Mouse (Mus musculus): ENCODE results near the gene Mri1.

Mri1 gene

DNA sequence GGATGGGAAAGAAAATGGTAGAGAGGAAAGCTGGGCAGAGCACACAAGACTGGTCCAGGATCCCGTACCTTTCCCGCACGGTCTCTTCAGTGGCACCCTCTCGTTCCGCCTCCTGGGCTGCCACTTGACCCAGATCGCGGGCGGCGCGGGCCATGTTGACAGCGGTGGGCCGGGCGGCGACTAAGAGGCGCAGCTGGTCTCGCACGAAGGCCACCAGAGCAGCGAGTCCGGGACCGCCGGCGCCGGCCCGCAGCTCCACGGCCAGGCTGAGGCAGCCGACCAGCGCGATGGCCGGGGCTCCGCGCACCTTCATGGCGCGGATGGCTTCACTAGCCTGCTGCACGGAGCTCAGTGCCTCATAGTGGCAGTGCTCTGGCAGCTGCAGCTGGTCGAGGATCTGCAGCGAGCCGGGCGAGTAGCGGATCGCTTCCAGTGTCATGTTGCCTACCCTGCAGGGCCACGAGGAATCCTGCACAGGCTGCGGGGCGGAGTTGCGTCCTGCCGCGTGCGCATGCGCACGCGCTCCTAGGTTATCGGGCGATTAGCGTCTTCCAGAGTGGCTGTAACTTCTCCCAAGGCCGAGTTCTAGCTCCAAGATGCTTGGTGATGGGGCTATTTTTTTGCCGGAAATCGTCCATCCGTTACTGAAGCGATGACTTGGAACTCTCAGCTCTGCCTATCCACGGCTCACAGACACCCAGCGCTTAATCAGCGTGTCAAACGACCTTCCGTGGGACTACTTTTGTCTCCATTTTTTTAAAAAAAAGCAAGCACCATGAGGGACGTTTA is at the start of gene Mri1:
Gene Mri1 (minus strand): TSS at position 505 of the 789 bp plus-strand sequence.
- peak; percentile 77 to 79 for DNase-seq

DNA sequence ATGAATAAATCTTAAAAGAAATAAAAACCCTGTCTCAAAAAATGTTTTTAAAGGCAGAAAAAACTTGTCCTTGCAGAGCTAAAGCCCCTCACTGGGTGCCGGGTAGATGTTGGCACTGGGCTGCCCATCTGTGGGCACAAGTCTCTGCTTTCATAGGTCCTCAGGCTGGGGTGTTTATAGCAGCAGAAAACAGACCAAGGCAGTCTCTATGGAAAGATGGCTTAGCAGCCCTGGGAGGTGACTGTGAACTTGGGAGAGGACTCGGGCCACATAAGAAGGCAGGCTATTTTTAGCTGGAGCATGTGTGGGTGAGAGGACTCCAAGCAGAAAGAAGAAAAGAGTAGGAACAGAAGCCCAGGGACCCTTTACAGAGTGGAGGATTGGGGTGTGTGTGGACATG is 46.8 kb upstream of the Mri1 start:
- no peak for DNase-seq

DNA sequence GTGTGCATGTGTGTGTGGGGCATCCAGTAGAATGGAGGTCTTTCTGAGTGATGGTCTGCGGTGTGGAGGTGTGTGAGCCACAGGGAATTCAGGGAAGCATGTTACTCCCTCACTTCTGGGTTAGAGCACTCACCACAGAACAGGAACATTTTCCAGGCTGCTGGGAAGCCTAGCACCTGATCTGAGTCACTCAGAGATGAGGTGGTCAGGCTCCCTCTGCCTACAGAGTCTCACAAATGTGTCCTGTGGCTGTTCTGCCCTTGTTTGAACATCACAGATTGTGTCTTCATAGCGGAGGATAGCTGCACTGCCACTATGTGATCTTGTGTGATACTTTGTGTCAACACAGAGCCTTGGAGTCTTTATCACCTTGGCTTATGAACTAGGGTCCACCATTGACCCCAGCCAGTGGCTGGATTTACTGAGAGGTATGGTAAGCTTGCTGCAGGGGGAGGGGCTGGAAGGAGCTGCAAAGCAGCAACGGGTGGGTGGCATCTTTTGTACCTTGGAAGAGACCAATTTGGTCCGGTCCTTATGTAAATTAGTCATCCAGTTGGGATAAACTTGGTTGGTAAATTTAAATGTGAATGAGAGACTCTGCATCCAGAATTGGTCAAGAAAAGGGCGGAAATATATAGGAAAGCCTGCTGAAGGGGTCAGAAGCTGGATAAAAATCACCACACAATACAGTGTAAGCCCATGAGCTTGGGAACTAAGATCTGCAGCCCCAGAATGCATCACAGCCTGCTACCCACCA is 40.1 kb upstream of the Mri1 start:
- DNase-seq = no peak

DNA sequence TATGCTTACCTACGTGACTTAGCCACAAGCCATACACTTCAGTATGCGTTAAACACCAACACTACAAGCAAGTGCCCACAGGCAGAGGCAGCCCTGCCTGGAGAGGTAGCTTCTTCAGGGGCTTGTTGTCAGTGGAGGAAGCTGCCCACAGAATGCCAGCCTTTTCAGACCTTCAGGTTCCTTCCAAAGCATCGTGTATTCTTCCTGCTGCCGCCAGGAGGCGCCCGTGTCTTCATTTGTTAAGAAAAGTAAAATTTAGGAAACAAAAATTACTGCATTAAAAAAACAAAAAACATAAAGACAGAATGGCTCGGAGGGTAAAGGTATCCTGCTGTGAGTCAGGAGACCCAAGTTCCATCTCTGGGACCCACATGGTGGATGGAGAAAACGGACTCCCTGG is 34.6 kb upstream of the Mri1 start:
- DNase-seq = peak; percentile 69 to 71

DNA sequence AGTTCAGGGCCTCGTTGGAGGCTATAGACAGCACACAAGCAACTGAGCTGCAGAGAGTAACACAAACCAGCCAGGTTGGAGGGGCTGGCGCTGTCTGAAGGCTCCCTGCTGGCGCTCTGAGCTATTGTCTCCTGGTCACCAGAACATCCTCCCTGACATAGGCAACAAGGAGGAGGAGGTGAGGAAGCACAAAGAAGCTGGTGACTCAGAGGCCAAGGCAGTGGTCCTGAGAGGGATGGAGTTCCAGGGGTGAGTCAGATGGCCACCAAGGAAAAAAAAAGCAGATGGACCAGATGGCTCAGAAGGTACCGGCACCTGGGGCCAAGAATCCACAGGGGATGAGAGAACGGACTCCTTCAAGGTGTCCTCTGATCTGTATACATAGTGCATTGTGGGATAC is 34.0 kb upstream of the Mri1 start:
- DNase-seq = no peak

DNA sequence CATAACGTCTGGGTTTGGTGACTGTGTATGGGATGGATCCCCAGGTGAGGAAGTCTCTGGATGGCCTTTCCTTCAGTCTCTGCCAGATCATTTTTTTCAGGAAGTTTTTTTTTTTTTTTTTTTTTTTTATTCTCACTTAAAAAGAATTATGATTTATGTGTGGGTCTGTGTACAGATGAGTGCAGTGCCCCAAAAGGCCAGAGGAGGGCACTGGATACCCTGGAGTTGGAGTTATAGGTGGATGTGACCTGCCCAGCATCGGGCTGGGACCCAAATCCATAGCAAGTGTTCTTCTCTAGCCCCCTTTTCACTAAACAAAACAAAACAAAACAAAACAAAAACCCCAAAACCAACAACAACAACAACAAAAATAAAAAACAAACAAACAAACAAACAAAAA is 31.8 kb upstream of the Mri1 start:
- peak; percentile 28 to 36 for DNase-seq

DNA sequence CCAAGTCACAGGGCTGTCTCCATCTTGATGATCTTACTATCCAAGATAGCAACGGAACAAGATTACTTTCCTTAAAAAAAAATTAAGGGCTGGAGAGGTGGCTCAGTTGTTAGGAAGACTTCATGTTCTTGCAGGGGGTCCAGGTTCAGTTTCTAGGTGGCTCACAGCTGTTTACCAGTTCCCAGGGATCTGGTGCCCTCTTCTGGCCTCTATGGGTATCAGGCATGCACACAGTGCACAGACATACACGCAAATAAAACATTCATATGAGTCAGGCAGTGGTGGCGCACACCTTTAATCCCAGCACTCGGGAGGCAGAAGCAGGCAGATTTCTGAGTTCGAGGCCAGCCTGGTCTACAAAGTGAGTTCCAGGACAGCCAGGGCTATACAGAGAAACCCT is 28.5 kb upstream of the Mri1 start:
- DNase-seq = peak; percentile 62 to 66

DNA sequence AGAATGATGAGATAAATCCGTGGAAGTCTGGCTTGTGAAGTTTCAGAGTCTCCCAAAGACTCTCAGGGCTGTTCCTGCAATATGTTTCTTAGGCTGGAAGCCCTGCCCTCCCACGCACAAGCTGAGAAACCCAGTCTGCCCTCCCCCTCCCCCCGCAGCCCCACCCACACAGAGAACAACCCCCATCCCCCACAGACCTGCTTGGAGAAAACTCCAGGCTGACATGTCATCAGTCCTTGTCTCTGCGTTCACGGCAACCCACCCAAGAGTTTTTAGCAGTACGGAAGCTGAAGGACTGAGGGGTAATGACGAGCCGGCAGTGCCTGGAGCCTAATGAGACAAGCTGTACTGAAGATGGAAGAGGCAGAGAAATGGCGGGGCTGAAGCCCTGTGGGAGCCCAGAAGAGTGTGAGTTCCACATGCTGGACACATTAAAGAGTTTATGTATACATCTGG is 27.5 kb upstream of the Mri1 start:
- no peak for DNase-seq

DNA sequence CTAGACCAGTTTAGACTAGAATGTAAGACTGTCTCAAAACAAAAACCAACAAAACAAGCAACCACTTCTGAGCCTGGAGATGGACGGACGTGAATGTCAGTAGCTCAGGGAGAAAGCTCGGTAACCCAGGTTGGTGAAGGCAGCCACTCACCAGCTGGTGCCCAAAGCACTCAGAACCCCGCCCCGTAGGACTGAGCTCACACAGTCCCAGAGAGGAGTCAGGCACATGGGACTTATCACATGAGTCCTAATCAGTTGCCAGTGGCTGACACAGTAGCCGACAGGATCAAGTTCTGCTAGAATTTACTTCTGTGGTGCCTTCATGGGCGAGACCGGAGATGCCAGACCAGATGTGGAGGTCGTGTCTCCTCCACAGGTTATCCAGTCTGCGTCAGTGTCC is 23.7 kb upstream of the Mri1 start:
- DNase-seq = no peak

DNA sequence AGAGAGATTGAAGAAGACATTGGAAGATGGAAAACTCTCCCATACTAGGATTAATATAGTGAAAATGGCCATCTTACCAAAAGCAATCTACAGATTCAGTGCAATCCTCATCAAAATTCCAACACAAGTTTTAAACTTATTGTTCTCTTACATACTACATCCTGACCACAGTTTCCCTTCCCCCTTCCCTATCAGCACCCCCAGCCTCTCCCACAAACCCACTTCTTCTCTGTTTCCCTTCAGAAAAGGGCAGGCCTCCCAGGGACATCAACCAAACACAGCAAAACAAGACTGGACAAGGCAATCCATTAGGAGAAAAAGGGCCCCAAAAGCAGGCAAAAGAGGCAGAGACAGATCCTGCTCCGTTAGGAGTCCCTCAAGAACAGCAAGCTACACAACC is 19.3 kb upstream of the Mri1 start:
- no peak for DNase-seq

DNA sequence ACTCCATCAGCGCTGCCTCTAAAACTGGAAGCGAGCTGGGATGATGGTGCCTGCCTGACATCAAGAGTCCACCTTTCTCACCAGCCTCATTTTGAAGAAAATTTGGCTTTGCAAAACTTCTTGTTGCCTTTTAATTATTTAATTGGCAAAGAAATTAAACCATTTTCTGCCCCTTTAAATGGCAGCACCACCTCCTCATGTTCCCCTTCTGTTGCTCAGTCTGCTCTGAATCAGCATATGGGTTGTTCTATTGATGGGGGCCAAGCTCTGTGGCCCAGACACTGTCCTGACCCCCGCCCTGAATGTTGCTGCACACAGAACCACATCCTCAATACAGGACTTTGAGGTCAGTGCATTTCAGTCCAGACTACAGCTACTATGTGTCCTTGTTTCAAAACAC is 16.8 kb upstream of the Mri1 start:
- DNase-seq = no peak

DNA sequence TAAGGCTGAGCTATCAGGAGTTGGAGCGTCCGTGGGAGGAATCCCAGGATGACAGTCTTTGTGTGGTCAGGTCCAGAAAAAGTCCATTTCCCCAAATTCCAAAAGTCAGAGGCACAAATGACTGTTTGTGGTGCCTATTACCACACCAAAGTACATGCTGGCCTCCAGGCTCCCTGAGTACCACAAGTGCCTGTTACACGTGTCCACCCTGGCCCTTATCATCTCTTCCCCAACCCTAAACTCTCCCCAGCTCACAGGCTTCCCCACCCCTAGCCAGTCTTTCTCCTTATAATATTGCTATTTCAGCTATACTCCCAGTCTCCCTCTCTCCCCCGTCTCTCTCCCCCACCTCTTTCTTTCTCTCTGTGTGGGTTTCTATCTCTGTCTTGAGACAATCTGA is 15.2 kb upstream of the Mri1 start:
- DNase-seq = no peak

DNA sequence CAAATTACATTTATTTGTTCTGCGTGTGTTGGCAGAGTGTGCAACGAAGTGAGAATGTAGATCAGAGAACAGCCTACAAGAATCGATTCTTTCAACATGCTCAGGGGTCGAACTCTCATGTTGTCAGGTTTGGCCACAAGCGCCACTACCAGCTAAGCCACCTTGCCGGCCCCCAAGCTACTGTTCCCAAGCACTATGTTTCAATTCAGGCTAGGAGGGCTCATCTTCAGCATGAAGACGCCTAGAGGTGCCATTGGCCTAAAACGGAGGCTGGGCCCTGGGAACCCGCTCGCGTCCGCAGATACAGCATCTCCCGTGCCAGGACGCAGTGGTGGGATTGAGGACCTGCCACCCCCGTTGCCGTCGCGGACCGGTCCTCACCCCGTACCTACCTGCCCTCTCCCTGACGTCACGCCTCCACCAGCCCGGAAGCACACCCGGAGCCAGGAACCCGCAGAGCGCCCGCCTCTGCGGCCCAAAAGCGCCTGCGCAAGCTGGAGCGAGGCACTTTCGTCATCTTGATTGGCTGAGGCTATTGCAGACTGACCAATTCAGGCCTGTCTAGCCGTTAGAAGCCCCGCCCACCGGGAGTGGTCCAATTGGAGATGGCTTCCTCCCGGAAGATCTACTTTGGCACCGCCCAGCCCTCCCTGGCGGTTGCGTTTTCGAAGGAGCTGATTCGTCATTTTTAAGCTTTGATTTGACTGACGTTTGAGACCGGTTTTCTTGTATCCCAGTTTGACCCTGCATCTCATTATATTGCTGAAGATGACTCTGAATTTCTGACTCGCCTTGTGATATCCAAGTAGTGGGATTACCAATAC is 13.0 kb upstream of the Mri1 start, which contains the start of gene Ccdc130:
Gene Ccdc130 (minus strand): TSS at position 431 of the 824 bp plus-strand sequence.
- DNase-seq = peak; percentile 99 to 100

DNA sequence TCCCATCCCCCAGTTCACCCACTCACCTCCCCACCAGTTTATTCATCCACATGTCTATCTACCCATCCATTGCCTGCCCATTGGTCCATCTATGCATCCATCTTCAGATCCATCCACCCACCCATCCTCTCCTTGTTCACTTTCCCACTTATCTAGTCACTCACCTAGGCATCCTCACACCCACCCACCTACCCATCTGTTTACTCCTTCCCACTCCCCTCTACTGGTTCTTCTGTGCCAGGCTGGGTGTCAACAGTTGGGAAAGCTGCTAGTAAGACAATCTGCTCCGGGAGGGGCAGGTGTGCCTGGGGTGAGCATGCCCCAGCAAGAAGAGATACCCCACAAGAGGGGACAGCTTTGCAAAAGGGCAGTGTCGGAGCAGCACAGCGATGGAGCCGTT is 4.0 kb upstream of the Mri1 start:
- DNase-seq = no peak

DNA sequence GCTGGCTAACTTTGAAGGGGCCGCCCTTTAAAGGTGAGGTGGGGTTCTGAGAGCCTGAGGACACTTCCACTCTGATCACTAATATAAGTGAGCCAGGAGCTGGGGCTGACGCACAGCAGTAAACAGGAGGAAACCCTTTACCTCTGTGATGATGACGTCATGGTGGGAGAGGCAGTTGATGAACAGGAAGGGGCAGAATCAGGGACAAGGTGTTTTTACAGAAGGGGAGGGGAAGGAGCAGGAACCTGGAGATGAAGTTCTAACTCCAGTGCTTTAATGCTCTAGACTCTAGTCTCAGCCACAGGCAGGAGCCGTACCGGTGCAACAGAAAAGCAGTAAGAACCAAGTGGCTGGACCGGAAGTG is 686 bp downstream of the Mri1 start:
- DNase-seq = peak in 1 of 2 experiments; percentile 42

DNA sequence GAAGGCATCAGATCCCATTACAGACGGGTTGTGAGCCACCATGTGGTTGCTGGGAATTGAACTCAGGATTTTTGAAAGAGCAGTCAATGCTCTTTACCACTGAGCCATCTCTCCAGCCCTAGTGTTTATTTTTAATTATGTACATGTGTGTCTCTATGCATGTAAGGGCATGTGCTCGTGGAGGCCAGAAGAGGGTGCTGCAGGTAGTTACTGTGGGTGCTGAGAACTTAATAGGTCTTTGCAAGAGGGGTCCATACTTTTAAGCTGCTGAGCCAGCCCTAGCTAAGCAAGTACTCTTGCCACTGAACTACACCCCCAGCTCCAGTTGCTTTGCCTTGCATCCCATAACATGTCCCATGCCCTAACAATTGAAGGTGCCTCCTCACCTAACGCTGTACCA is 1.3 kb downstream of the Mri1 start:
- DNase-seq = no peak

DNA sequence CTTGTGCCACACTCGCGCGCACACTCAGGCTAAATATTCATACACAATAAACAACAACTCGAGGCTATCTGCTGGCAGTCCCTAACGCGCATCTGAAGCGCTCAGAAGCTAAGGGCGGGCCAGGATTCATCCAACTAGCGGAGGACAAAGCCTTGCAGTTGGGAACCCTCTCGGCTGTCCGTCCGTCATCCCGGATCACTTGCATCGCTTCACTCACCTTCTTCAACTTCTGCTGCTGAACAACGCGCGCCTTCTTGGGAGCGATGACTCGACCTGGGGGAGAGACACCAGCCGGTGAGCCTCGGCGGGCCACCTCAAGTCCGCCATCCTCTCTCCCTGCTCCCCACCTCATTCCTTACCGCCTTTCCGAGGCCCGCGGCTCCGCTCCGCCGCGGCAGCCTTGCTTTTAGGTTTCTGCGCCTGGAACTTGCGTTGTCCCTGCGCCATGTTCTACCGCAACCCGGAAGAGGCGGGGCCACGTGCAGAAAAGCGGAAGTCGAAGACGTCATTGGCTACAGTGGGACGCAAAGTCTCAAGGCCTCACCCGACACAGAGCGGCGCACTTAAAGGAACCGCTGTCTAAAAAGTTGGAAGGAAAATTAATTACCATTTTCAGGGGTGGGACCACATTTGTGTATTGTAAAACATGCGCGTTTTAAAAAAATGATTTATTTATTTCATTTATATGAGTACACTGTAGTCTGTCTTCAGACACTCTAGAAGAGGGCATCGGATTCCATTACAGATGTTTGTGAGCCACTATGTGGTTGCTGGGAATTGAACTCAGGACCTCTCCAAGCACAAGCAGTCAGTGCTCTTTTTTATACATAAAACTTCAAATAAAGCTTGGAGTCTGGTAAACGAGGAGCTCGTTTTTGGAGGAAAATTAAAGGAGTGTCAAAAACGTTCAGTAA is 7.6 kb downstream of the Mri1 start, which contains the start of gene D8Ertd738e:
Gene D8Ertd738e (minus strand): TSS at position 463 of the 914 bp plus-strand sequence.
- peak; percentile 94 for DNase-seq

DNA sequence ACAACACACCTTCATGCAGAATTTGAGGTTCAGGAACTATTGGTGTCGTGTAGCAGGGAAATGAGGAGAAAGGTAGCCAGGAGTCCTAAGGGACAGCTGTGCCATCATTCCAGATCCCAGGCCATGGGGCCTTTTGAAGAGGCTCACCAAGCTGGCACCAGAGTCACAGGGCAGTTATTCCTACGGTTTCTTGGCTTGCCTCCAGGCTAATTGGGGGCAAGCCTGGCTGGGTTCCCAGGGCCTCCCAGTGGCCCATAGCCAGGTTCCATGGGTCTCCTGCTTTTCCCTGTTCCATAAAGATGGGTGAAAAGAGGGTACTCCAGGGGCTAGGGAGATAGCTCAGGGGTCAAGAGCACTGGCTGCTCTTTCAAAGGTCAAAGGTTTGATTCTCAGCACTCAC is 15.3 kb downstream of the Mri1 start:
- DNase-seq = no peak

DNA sequence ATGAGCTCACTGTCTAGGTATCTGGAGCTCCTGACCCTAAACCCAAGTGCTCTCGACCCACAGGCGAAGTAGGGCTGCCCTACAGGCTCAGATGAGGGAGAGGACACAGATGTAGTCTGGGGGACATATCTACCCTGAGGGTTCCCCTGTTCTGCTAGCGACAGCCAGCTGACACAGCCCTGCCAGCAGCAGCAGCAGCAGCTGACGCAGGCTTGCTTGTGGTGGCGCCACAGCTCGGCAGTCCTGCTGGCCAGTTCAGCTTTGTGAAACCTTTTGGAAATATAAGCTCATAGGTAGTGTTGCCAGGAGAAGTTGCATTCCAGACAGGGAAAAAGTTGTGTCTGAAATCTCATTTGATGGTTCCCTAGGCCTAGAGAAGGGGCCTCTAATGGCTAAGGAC is 16.0 kb downstream of the Mri1 start:
- DNase-seq = no peak

DNA sequence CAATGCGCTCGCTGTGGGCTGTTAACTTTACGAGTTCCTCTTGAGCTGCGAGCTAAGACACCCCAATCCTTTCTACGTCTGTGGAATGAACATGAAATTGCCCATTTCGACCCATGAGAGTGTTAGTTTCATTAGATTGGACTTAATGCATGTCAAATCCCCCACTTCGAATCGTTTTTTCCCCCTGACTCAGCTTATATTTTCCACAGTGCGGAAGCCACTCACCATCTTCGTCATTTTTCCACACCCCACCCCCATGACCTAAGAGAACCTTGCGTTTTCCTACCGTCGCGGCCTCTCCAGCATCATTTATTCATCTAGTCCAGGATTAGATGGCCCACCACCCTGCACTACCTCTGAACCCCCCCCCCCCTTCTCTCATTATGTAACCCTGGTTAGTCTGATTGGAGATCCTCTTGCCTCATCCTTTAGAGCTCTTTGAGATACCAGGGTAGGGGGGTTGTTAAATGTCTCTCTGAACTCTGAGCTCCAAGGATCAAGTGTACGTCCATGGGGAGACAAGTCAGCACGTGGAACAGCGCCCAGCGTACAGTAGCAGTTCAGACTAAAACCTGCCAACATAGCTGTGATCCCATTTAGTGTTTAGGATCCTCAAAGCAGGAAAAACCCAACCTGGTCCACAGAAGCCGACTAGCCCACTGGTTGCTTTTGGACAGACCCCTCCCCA is 19.4 kb downstream of the Mri1 start:
- no peak for DNase-seq

DNA sequence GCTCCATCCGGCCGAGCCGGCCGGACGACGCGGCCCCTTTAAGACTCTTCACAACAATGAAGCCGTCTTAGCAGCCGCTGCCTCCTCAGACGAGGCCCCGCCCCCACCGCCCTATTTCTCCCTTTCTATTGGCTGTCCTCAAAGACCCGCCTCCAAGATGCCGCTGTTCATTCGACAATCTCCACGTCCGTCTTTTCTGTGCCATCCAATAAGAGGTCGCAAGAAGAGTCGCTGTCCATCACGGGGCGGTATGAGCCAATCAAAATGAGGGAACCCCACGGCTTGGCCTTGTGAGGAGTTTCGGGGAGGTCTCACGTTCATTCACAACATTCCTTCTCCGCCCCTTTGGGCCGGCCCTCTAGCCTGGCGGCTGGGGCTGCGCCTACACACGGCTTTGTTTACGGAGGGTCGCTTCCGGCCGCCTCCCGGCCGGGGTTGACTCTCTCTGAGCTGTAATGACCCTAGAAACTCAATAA is 20.1 kb downstream of the Mri1 start, which contains the start of gene Zswim4:
Gene Zswim4 (minus strand): TSS at position 58 of the 476 bp plus-strand sequence.
- peak; percentile 96 to 97 for DNase-seq
